Mouse (Mus musculus) G1E (cell line): ENCODE measurements around the gene Gck.

Source experiments
- CTCF ChIP-seq: IDR thresholded peaks from 2 replicates; pipeline ENCODE4 v1.5.1; 2012; ENCODE audit warnings: low read depth, low read length, inconsistent platforms, mixed read lengths
- GATA1 ChIP-seq: IDR thresholded peaks from 2 replicates; pipeline ENCODE4 v1.6.1; 2012; ENCODE audit warnings: borderline replicate concordance, low read length, inconsistent platforms, mixed read lengths
- TAL1 ChIP-seq: conservative IDR thresholded peaks from 2 replicates; pipeline ENCODE4 v1.6.1; 2012; ENCODE audit warnings: low read depth, low read length, inconsistent platforms, mixed read lengths

DNA sequence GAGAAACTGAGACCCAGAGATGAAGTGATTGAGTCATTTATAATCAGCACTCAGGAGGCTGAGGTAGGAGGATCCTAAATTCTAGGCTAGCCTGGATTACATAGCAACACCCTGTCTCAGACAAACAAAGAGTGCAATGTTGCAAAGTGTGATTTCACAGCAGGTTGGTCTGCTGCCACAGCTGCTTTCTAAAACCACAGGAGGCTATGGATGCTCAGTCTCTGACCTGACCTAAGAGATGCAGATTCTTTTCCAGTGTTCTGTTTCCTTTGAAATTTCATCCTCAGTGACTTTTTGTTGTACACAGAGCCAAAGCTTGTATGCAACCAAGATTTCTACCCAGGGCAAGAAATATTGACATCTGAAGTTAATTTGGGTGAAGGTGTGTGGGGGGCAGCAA lies 94.4 kb downstream of the Gck start:
- TF ChIP-seq CTCF: no peak
- no peak for TF ChIP-seq TAL1
- TF ChIP-seq GATA1: no peak
